Mouse (Mus musculus) intestine, postnatal 0 days (tissue): ENCODE measurements around the gene Actg1. TPM values are rescaled to one million over a fixed set of nuclear protein-coding genes. Genes with fewer than 3 reads are reported as not detected.
"Not testable (repeated sequence)": the region's sequence is repeated elsewhere in the genome, so short reads cannot be mapped to it uniquely, and the experiment has no call there.

Source experiments
- ATAC-seq: fragments of 200-750 bp; cut with Nextera tagmentation; 2 replicates; pipeline ENCODE4 v1.8.0; 2017; ENCODE audit warnings: mild to moderate bottlenecking, moderate TSS enrichment, moderate library complexity
- H3K27ac ChIP-seq: fragments of 300-500 bp; sonication (generic); 2 replicates; pipeline ENCODE4 v1.5.1; 2014; ENCODE audit warnings: mild to moderate bottlenecking, low read depth, low read length, moderate library complexity
- H3K27me3 ChIP-seq: fragments of 300-500 bp; sonication (generic); replicated peaks from 2 replicates; pipeline ENCODE4 v1.6.1; 2014; ENCODE audit warnings: low read length, mixed read lengths; ENCODE audit not compliant: control insufficient read depth, insufficient read depth
- H3K36me3 ChIP-seq: fragments of 300-500 bp; sonication (generic); 2 replicates; pipeline ENCODE4 v1.6.1; 2014; ENCODE audit warnings: mild to moderate bottlenecking, moderate library complexity; ENCODE audit not compliant: control insufficient read depth, insufficient read depth
- H3K4me1 ChIP-seq: fragments of 300-500 bp; sonication (generic); replicated peaks from 2 replicates; pipeline ENCODE4 v1.6.1; 2014; ENCODE audit warnings: antibody characterized with exemption, low read length, mixed read lengths; ENCODE audit not compliant: control insufficient read depth, insufficient read depth
- H3K4me2 ChIP-seq: fragments of 300-500 bp; sonication (generic); replicated peaks from 2 replicates; pipeline ENCODE4 v1.6.1; 2014; ENCODE audit warnings: low read depth, mild to moderate bottlenecking, moderate library complexity
- H3K4me3 ChIP-seq: fragments of 300-500 bp; sonication (generic); 2 replicates; pipeline ENCODE4 v1.5.1; 2014; ENCODE audit warnings: low read depth, low read length
- H3K9ac ChIP-seq: fragments of 300-500 bp; sonication (generic); 2 replicates; pipeline ENCODE4 v1.6.1; 2014; ENCODE audit warnings: mild to moderate bottlenecking, low read depth, low read length
- H3K9me3 ChIP-seq: fragments of 300-500 bp; sonication (generic); 2 replicates; pipeline ENCODE4 v1.6.1; 2016; ENCODE audit warnings: mixed run types; ENCODE audit not compliant: control insufficient read depth
- CTCF ChIP-seq: sonication (generic); IDR thresholded peaks from 2 replicates; pipeline ENCODE4 v1.5.1; 2016; ENCODE audit warnings: low read depth, mild to moderate bottlenecking, control low read depth, antibody characterized with exemption, moderate library complexity
- WGBS: fragments of 180-500 bp; shearing (Covaris S2); extraction: QIAGEN DNeasy Blood & Tissue Kit; methylation state at CpG from one replicate; pipeline ENCODE4 v1.1.7; 2014; 5-methylcytosine and 5-hydroxymethylcytosine counted together
- polyA plus RNA-seq: library from polyadenylated mRNA; unstranded; fragments of >200 nt; fragmentation: Nextera tagmentation; extraction: Ambion mirVana; gene quantifications from 2 replicates; pipeline ENCODE4 v1.2.1, GENCODE M21; 2015

Actg1 gene
- polyA plus RNA-seq, 1 experiment from 2014 or later: 1,513 TPM

DNA sequence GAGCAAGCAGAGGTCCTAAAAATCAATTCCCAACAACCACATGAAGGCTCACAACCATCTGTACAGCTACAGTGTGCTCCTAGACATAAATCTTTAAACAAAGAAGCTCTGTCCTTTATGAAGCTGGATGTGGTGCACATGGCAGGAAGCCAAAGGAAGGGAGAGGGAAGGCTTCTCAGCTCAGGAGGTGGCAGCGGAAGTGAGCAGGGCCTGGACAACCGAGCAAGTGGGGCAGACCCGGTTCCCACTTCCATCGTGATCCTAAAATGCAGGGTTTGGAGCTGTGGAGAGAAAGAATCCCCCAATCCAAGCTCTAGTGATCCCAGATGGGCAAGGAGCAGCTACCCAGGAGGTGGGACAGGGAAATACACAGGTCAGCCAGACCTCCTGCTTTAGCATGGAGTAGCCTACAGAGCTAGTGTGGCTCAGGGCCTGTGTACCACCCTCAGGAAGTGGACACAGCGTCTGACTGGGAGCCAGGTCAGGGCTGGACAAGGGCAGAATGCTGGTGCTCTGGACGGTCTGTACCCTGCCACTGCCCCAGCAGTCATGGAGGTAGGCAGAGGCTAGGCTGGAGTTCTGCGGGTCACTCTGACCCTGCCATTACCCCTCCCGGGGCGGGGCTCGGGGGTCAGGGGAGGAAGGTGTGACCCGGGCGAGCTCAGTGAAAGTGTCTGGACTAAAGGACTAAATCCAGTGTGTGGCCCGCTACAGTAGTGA, 4.4 kb upstream of the Actg1 start:
- H3K4me3 ChIP-seq: no peak overlapping the region
- WGBS: 57% methylated on average over 13 of the region's 13 CpGs
- H3K9ac ChIP-seq: no peak overlapping the region; the same call in 1 of the 2 replicates
- no peak for TF ChIP-seq CTCF
- ATAC-seq: no peak
- peak overlapping the region; percentile 69 for H3K27ac ChIP-seq
- H3K4me1 ChIP-seq: no peaks in the 10 kb centered on the region; the same call in 1 of the 2 replicates
- no peaks in the 10 kb centered on the region for H3K27me3 ChIP-seq
- H3K36me3 ChIP-seq: no peaks in the 10 kb centered on the region
- no peaks in the 10 kb centered on the region for H3K9me3 ChIP-seq
- H3K4me2 ChIP-seq: no peak overlapping the region

DNA sequence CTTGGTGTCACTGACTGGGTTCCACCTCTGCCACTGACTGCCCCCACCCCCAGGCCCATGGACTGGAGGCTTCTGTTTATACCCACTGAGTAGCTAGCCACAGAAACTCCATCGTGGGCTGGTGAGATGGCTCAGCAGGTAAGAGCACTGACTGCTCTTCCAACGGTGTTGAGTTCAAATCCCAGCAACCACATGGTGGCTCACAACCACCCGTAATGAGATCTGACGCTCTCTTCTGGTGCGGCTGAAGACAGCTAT, 3.7 kb upstream of the Actg1 start:
- not testable (repeated sequence) for H3K9me3 ChIP-seq, H3K4me1 ChIP-seq, H3K9ac ChIP-seq, H3K36me3 ChIP-seq, ATAC-seq, H3K27me3 ChIP-seq, H3K4me2 ChIP-seq, H3K4me3 ChIP-seq
- WGBS: 85% methylated on average over 5 of the region's 5 CpGs
- peak overlapping the region; percentile 99 for H3K27ac ChIP-seq

DNA sequence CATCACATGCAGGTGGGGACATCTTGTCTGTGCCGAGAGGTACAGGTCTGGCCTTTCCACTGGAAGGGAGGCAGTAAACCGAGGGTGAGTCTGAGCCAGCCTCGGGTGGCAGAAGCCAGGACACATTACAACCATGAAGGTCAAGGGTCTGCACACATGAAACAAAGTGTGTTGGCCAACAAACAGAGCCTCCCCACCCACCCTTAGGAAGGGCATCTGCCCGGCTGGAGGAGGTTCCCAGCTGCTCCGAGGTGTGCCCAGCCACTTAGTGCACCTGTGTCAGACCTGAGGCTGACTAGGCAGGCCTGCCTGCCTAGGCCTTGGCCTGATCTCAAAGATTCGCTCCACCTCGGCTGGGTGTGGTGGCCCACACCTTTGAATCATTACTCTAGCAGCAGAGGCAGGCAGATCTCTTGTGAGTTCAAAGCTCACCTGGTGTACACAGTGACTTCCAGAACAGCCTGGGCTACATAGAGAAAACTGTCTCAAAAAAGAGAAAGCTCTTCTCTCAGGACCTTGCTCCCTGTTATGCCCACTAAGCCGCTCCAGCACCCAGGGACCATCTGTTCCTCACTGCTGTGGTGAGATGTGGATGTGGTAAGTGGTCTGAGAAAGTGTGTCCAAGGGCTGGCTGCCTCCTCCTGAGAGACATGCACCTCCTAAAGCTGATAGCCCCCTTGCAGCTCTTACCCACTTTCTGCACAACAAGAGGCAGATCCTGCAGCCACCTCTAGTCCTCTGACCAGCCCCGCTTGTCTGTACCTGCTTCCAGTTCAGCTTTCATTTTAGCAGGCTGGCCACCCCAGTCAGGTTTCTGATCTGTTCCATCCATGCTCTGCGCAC, 3.1 kb upstream of the Actg1 start:
- Histone ChIP-seq H3K4me2 (peak overlapping the region; percentile 80; the same call in 1 of the 2 replicates), H3K9me3 (no peaks in the 10 kb centered on the region), H3K9ac (no peak overlapping the region), H3K36me3 (peaks cover 3% of the 10 kb centered on the region; the same call in 1 of the 2 replicates), H3K27ac (peak overlapping the region; percentile 99), H3K4me1 (no peaks in the 10 kb centered on the region; the same call in 1 of the 2 replicates), H3K27me3 (no peaks in the 10 kb centered on the region), H3K4me3 (no peak overlapping the region)
- no peak for TF ChIP-seq CTCF
- 63% methylated on average over 10 of the region's 10 CpGs for WGBS
- ATAC-seq: no peak

DNA sequence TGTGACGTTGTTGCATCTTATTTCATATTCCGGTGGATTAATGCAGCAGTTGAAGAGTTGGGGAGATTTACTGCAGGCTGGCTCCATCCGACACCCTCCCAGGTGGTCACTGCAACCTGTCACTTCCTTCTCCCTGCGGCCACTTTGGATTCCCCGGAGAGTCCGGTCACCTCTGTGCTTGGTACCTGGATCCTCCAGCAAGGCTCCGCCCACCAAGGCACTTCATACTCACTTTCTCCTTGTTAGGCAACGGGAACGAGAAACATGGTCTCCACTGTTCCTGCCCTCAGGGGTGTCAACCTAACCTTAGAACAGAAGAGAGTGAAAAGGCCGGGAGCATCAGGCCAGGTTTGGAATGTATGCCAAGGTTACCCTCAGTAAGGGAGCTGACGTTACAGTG, 2.4 kb upstream of the Actg1 start:
- Histone ChIP-seq H3K4me1 (no peaks in the 10 kb centered on the region; the same call in 1 of the 2 replicates), H3K4me3 (peak overlapping the region; percentile 91), H3K36me3 (peaks cover 5% of the 10 kb centered on the region; the same call in 1 of the 2 replicates), H3K27ac (peak overlapping the region; percentile 99), H3K27me3 (no peaks in the 10 kb centered on the region), H3K9me3 (no peaks in the 10 kb centered on the region), H3K4me2 (peak overlapping the region; percentile 80), H3K9ac (0 out of 2 replicates have a peak overlapping the region, but pooled peaks have one; percentile 5)
- WGBS: 9% methylated on average over 11 of the region's 11 CpGs
- TF ChIP-seq CTCF: no peak
- no peak for ATAC-seq

DNA sequence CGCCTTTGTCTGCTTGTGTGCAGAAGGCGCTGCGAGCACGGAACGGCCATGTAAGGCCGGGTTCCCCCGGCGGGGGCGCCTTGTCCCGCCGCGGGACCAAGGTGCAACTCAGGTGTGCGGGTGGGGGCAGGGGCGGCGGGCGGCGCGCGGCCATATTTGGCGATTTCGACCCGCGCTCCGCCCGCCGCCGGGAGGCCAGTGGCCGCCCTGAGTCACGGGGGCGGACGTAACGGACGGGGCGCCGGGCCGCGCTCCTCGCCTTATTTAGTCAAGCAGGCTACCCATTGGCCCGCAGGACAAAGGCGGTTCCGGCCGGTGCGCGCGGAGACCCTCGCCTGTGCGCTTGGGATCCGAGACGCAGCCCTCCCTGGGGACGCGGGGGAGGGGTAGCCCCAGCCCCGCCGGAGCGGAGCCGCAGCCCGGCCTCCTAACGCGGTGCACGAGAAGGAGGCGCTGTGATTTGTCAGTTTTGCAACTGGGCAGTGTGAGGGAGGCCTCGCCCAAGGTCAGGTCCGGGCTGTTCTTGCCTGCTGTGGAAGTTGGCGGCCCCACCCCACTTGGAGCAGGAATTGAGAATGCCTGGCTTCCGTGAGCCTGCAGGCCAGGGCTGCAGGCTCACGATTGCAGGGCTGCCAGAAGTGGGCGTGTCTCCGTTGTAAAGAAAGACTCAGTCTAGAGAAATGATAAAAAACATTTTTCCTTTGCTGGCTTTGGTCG, 1.8 kb upstream of the Actg1 start:
- Histone ChIP-seq H3K36me3 (peaks cover 9% of the 10 kb centered on the region), H3K9ac (peak overlapping the region; percentile 100), H3K27me3 (no peaks in the 10 kb centered on the region), H3K4me3 (peak overlapping the region; percentile 91), H3K27ac (peak overlapping the region; percentile 99), H3K9me3 (no peaks in the 10 kb centered on the region), H3K4me1 (no peaks in the 10 kb centered on the region; the same call in 1 of the 2 replicates), H3K4me2 (peak overlapping the region; percentile 80)
- TF ChIP-seq CTCF: peak; percentile 19
- peak; percentile 68 for ATAC-seq
- WGBS: under 1% methylated on average over 68 of the region's 68 CpGs
